Mouse (Mus musculus): Measurements from ENCODE around the gene D17Wsu92e.
A peak's percentile ranks its signal among the peaks of the same experiment; 100 is the strongest.

The D17Wsu92e gene

GRCm38 (mm10) chr17:27790015-27790414, 30.4 kb downstream of the D17Wsu92e start:
- no peak for DNase-seq

- DNase-seq: no peak
Measured at GRCm38 (mm10) chr17:27788456-27789172, 31.8 kb downstream of the D17Wsu92e start.

GRCm38 (mm10) chr17:27783567-27783966, 36.9 kb downstream of the D17Wsu92e start:
- no peak for DNase-seq

GRCm38 (mm10) chr17:27781059-27781687, 39.3 kb downstream of the D17Wsu92e start:
- no peak for DNase-seq

GRCm38 (mm10) chr17:27779755-27780154, 40.7 kb downstream of the D17Wsu92e start:
- DNase-seq: no peak

GRCm38 (mm10) chr17:27778671-27779355, 41.6 kb downstream of the D17Wsu92e start:
- no peak for DNase-seq

GRCm38 (mm10) chr17:27777823-27778222, 42.6 kb downstream of the D17Wsu92e start:
- DNase-seq: no peak

- DNase-seq: no peak
Measured at GRCm38 (mm10) chr17:27774198-27774597, 46.2 kb downstream of the D17Wsu92e start.

- no peak for DNase-seq
Measured at GRCm38 (mm10) chr17:27771616-27772015, 48.8 kb downstream of the D17Wsu92e start.

GRCm38 (mm10) chr17:27768817-27769542, 51.5 kb downstream of the D17Wsu92e start:
- peak; percentile 79 for DNase-seq

- no peak for DNase-seq
Measured at GRCm38 (mm10) chr17:27767543-27767942, 52.9 kb downstream of the D17Wsu92e start.

GRCm38 (mm10) chr17:27767120-27767519, 53.3 kb downstream of the D17Wsu92e start:
- no peak for DNase-seq

- DNase-seq: no peak
Measured at GRCm38 (mm10) chr17:27765066-27765465, 55.4 kb downstream of the D17Wsu92e start.

GRCm38 (mm10) chr17:27764453-27764852, 56.0 kb downstream of the D17Wsu92e start:
- no peak for DNase-seq

GRCm38 (mm10) chr17:27762884-27763283, 57.6 kb downstream of the D17Wsu92e start:
- no peak for DNase-seq

GRCm38 (mm10) chr17:27761639-27762336, 58.7 kb downstream of the D17Wsu92e start:
- peak; percentile 83 for DNase-seq

- DNase-seq: no peak
Measured at GRCm38 (mm10) chr17:27760169-27760568, 60.3 kb downstream of the D17Wsu92e start.

- no peak for DNase-seq
Measured at GRCm38 (mm10) chr17:27751314-27752202, 68.9 kb downstream of the D17Wsu92e start.

GRCm38 (mm10) chr17:27750451-27750942, 70.0 kb downstream of the D17Wsu92e start:
- no peak for DNase-seq

GRCm38 (mm10) chr17:27748123-27748522, 72.3 kb downstream of the D17Wsu92e start:
- no peak for DNase-seq

- no peak for DNase-seq
Measured at GRCm38 (mm10) chr17:27746446-27746845, 74.0 kb downstream of the D17Wsu92e start.
